Mouse (Mus musculus) hindbrain, embryonic 16.5 days (tissue): ENCODE measurements around the gene Gm3854. TPM values are rescaled to one million over a fixed set of nuclear protein-coding genes. Genes with fewer than 3 reads are reported as not detected.
"Not testable (repeated sequence)": the region's sequence is repeated elsewhere in the genome, so short reads cannot be mapped to it uniquely, and the experiment has no call there.

Experiments
- ATAC-seq: fragments of 200-750 bp; cut with Nextera tagmentation; 2 replicates; pipeline ENCODE4 v1.8.0; 2017; ENCODE audit warnings: moderate TSS enrichment, moderate library complexity
- H3K27ac ChIP-seq: fragments of 300-500 bp; sonication (generic); 2 replicates; pipeline ENCODE4 v1.5.1; 2014; ENCODE audit warnings: low read depth, mild to moderate bottlenecking, control low read depth, low read length, moderate library complexity
- H3K27me3 ChIP-seq: fragments of 300-500 bp; sonication (generic); replicated peaks from 2 replicates; pipeline ENCODE4 v1.6.1; 2014; ENCODE audit warnings: low read length; ENCODE audit not compliant: control insufficient read depth, insufficient read depth
- H3K36me3 ChIP-seq: fragments of 300-500 bp; sonication (generic); 2 replicates; pipeline ENCODE4 v1.6.1; 2014; ENCODE audit warnings: mild to moderate bottlenecking, low read length, moderate library complexity, mixed read lengths; ENCODE audit not compliant: control insufficient read depth, insufficient read depth
- H3K4me1 ChIP-seq: fragments of 300-500 bp; sonication (generic); 2 replicates; pipeline ENCODE4 v1.6.1; 2014; ENCODE audit warnings: low read depth, low read length; ENCODE audit not compliant: control insufficient read depth, insufficient read depth
- H3K4me2 ChIP-seq: fragments of 300-500 bp; sonication (generic); 2 replicates; pipeline ENCODE4 v1.6.1; 2014; ENCODE audit warnings: mild to moderate bottlenecking, low read length, control low read depth, moderate library complexity
- H3K4me3 ChIP-seq: fragments of 300-500 bp; sonication (generic); 2 replicates; pipeline ENCODE4 v1.5.1; 2014; ENCODE audit warnings: mild to moderate bottlenecking, low read length, control low read depth, moderate library complexity
- H3K9ac ChIP-seq: fragments of 300-500 bp; sonication (generic); 2 replicates; pipeline ENCODE4 v1.6.1; 2014; ENCODE audit warnings: low read depth, mild to moderate bottlenecking, control low read depth, low read length, moderate library complexity
- H3K9me3 ChIP-seq: fragments of 300-500 bp; sonication (generic); 2 replicates; pipeline ENCODE4 v1.6.1; 2014; ENCODE audit warnings: mild to moderate bottlenecking, low read length, moderate library complexity; ENCODE audit not compliant: control insufficient read depth
- WGBS: fragments of 180-500 bp; shearing (Covaris S2); extraction: QIAGEN DNeasy Blood & Tissue Kit; methylation state at CpG from one replicate; pipeline ENCODE4 v1.1.7; 2014; 5-methylcytosine and 5-hydroxymethylcytosine counted together
- polyA plus RNA-seq: library from polyadenylated mRNA; unstranded; fragments of >200 nt; fragmentation: Nextera tagmentation; extraction: Ambion mirVana; gene quantifications from 2 replicates; pipeline ENCODE4 v1.2.1, GENCODE M21; 2015

Gm3854 gene
- 7.7 and 8.0 TPM in 2 replicates for polyA plus RNA-seq

DNA sequence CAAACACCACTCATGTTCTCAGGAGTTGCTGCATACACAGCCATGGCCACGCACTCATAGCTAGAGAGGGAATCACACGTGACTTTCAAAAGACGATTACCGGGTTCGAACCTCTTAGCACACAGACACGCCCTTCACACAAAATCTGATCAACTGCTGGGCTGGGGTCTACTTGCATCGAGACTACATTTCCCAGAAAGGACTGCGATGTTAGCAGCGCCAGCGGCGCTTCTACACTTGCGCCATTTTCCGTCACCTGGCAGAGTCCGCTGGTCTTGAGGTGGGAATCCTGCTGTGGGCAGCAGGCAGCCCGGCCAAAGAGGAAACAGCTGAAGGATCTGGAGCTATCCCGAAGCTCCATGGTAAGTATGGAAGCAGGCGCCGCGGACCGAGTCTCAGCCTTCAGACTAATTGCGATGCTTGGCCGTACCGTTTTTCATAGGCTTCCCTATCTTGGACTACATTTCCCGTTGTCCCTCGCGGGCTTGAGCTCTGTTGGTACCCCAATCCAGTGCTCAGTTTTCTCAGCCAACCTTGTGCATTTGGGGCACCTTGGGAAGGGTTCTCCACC lies at the start of gene Gm3854:
Gene Gm3854, plus strand, starts transcription at position 259 of the 571 bp plus-strand sequence.
- ATAC-seq, result peak; percentile 96
- WGBS, result under 1% methylated on average over 26 of the region's 26 CpGs
- Histone ChIP-seq H3K36me3 (no peaks in the 10 kb centered on the region), H3K9ac (peak within 1 kb of the TSS; percentile 63), H3K27me3 (no peaks in the 10 kb centered on the region), H3K4me3 (peak within 1 kb of the TSS; percentile 49), H3K4me2 (peak within 1 kb of the TSS; percentile 59), H3K4me1 (no peaks in the 10 kb centered on the region), H3K9me3 (no peaks in the 10 kb centered on the region), H3K27ac (peak within 1 kb of the TSS; percentile 75)

DNA sequence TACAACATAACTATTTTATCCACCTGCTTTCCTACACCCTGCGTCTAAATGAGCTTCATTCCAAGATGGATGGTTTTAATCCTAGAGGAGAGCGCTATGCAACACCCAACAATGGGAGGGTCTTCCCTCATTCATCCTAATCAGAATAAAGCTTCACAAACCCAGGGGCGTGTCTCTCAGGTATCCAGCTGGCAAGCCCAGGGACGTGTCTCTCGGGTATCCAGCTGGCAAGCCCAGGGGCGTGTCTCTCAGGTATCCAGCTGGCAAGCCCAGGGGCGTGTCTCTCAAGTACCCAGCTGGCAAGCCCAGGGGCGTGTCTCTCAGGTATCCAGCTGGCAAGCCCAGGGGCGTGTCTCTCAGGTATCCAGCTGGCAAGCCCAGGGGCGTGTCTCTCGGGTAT lies 42.8 kb upstream of the Gm3854 start:
- not testable (repeated sequence) for H3K27ac ChIP-seq, H3K4me3 ChIP-seq, ATAC-seq, H3K4me1 ChIP-seq, H3K9ac ChIP-seq, H3K4me2 ChIP-seq, H3K9me3 ChIP-seq, H3K27me3 ChIP-seq
- H3K36me3 ChIP-seq, result peaks cover 45% of the 10 kb centered on the region
- WGBS, result 76% methylated on average over 11 of the region's 11 CpGs

DNA sequence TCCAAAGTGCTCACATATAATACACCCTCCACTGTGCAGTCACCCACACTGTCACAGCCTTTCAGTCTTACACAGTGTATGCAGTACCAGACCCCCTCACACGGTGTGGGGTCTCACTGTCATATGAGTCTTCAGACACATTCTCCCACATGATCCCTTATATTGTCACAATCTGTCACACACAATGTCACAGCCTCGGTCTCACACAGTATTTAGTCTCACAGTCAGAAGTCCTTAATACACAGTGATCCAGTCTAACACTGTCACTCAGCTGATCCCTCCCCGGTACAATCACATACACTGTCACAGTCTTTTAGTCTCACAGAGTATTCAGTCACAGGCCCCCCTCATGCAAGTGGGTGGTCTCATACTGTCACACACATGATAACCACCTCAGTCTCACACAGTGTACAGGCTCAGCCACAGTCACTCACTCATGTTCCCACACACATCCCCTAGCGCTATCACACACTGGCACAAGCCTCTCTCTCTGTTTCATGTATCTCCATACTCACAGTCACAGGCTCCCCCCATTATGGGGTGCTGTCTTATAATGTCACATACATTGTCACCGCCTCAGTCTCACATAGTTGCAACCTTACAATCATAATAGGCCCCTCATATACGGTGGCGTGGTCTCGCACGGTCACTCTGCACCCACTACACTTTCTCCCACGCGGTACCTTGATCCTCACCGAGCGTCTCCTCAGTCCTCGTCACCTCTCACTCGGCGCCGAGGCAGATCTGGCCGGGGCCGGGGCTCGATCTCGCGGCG lies 12.9 kb upstream of the Gm3854 start:
- Histone ChIP-seq H3K9ac (peak overlapping the region; percentile 74), H3K27me3 (no peaks in the 10 kb centered on the region), H3K36me3 (peaks cover 4% of the 10 kb centered on the region; the same call in 1 of the 2 replicates), H3K27ac (peak overlapping the region; percentile 95), H3K4me3 (peak overlapping the region; percentile 64), H3K9me3 (peaks cover 2% of the 10 kb centered on the region; the same call in 1 of the 2 replicates), H3K4me1 (peaks cover 10% of the 10 kb centered on the region), H3K4me2 (peak overlapping the region; percentile 76)
- WGBS, result 12% methylated on average over 23 of the region's 23 CpGs
- ATAC-seq, result peak; percentile 87

DNA sequence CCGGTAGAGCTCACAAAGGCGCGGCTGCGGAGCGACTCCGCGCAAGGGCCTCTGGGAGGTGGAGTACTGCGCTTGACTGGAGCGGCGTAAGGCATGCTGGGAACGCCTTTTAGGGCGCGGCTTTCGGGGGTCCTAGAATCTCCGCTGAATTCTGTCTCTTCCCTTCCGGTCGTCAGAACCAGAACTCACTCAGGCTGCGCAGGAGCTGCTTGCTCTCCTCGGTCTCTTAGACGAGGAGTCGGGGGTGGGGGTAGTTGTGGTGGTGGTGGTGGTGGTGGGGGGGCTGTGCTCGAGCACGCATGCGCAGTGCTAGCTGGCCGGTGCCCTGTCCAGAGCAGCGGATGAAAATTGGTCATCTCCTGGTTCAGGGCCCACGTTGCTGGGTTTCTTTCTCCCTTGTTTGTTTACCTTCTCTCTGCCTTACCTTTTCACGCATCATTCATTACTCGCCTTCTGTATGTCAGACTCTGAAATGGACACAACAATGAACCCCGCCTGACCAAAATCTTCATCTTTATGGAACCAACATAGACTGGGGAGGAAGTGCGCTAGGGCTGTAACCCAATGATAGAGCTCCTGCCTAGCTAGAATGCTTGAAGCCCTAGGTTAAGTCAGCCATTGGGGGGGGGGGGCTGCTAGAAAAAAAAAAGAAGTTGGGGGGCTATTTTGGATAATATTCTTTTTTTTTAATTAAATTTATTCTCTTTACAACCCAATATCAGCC lies 12.2 kb upstream of the Gm3854 start, which contains the start of gene Zfp583:
Gene Zfp583, minus strand, starts transcription at position 53 of the 724 bp plus-strand sequence.
- Histone ChIP-seq H3K27ac (peak within 1 kb of the TSS; percentile 95), H3K4me3 (peak within 1 kb of the TSS; percentile 64), H3K9ac (peak within 1 kb of the TSS; percentile 74), H3K9me3 (peaks cover 2% of the 10 kb centered on the region; the same call in 1 of the 2 replicates), H3K27me3 (no peaks in the 10 kb centered on the region), H3K4me1 (peaks cover 10% of the 10 kb centered on the region), H3K4me2 (peak within 1 kb of the TSS; percentile 76), H3K36me3 (peaks cover 4% of the 10 kb centered on the region; the same call in 1 of the 2 replicates)
- peak; percentile 96 for ATAC-seq
- 5% methylated on average over 31 of the region's 31 CpGs for WGBS

DNA sequence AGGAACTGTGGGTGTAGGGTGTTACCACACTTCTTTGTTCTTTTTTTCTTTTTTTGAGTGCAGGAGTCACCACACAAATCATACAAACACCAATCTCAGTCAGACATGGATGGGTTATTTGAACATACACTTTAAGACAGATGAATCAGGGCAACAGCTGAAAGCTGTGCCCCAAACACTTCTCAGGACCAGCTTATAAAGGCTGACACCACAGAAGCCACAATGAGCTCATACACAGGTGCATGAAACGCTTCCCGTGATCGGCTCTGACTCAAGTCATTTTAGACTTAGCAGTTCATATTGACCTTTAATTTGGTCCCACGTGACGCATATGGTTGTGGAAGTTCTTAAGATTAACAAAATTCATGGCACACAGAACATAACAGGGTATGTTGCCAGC lies 3.7 kb upstream of the Gm3854 start:
- Histone ChIP-seq H3K27ac (no peak overlapping the region), H3K4me1 (no peaks in the 10 kb centered on the region), H3K4me2 (no peak overlapping the region), H3K9me3 (no peaks in the 10 kb centered on the region), H3K4me3 (no peak overlapping the region), H3K9ac (no peak overlapping the region), H3K36me3 (no peaks in the 10 kb centered on the region), H3K27me3 (no peaks in the 10 kb centered on the region)
- 82% methylated on average over 5 of the region's 5 CpGs for WGBS
- no peak for ATAC-seq

DNA sequence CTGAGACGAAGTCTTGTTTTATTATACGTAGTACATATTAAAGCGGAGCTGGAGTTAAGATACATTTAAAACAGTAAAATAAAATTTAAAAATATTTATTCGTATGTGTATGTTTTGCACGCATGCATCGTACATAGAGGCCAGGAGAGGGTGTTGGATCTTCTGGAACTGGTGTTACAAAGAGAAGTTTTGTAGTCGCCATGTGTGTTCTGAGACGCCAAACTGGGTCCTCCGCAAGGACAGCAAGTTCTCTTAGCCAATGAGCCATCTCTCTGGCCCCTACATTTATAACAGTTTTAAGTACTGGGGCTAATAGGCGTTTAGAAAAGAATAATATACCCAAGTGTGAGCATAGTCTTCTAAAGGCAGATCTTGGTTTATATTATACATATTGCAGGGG lies 565 bp downstream of the Gm3854 start:
- H3K4me3 ChIP-seq, result peak overlapping the region; percentile 49
- H3K9me3 ChIP-seq, result no peaks in the 10 kb centered on the region
- no peaks in the 10 kb centered on the region for H3K4me1 ChIP-seq
- H3K27me3 ChIP-seq, result no peaks in the 10 kb centered on the region
- peak overlapping the region; percentile 59 for H3K4me2 ChIP-seq
- ATAC-seq, result peak; percentile 57
- H3K9ac ChIP-seq, result peak overlapping the region; percentile 33
- H3K27ac ChIP-seq, result peak overlapping the region; percentile 75; the same call in 1 of the 2 replicates
- no peaks in the 10 kb centered on the region for H3K36me3 ChIP-seq
- WGBS, result 33% methylated on average over 10 of the region's 10 CpGs

DNA sequence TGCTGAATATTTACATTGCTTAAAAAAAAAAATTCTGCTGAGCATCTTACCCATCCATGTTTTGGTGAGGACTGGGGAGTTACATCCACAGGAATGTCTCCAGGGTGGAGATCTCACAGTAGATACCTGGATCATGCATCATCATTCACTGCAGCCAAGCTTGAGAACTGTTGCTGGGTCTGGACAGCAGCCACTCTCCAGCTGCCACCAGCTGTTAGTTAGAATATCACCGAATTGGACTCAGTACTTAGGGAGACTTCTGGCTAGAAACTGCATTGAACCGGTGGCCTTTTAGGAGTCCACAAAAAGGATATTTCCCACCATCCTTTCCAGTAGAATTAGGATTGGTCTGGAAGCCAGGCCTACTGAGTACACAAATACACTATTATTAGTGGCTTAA lies 14.6 kb downstream of the Gm3854 start:
- H3K4me2 ChIP-seq, result no peak overlapping the region
- ATAC-seq, result no peak
- H3K36me3 ChIP-seq, result peaks cover 9% of the 10 kb centered on the region
- H3K9me3 ChIP-seq, result no peaks in the 10 kb centered on the region
- no peaks in the 10 kb centered on the region for H3K27me3 ChIP-seq
- no peaks in the 10 kb centered on the region for H3K4me1 ChIP-seq
- H3K9ac ChIP-seq, result no peak overlapping the region
- H3K27ac ChIP-seq, result no peak overlapping the region
- no peak overlapping the region for H3K4me3 ChIP-seq
- WGBS, result 66% methylated on average over 2 of the region's 2 CpGs

DNA sequence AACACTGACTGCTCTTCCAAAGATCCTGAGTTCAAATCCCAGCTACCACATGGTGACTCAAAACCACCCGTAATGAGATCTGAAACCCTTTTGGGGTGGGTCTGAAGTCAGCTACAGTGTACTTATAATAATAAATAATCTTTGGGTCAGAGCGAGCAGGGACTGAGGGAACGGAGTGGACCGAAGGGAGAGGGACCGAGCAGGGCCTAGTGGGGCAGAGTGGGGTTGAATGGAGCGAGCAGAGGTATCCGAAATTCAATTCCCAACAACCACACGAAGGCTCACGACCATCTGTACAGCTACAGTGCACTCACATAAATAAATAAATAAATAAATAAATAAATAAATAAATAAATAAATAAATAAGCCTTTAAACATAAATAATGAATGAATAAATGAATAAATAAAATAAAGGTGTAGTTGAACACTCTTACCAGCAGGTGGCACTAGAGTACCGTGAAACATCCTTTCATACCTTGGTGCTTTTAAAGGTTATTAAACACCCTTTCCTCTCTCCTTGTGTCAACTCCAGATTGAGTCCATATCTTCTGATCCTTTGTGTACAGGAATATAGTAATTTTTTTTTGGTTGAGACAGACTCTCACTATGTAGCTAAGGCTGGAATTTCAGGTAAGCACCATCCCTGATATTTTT lies 15.5 kb downstream of the Gm3854 start:
- Histone ChIP-seq H3K4me1 (peaks cover 5% of the 10 kb centered on the region), H3K27me3 (no peaks in the 10 kb centered on the region), H3K27ac (no peak overlapping the region), H3K4me2 (no peak overlapping the region), H3K4me3 (no peak overlapping the region), H3K36me3 (peaks cover 4% of the 10 kb centered on the region), H3K9ac (no peak overlapping the region), H3K9me3 (no peaks in the 10 kb centered on the region)
- WGBS, result 56% methylated on average over 10 of the region's 10 CpGs
- no peak for ATAC-seq
